Mouse (Mus musculus) testis, adult 2 months (tissue): ENCODE measurements at regions not wholly inside any gene's neighbourhood (a gene's known extent, or its start where the extent isn't known, plus 50 kb on each side); places are given as distances from the start of the nearest gene placed in this dataset.

Experiments
- H3K27ac ChIP-seq: fragments of 200-500 bp; 2 replicates; pipeline ENCODE4 v1.5.1; 2012; ENCODE audit warnings: low read depth, low read length; ENCODE audit not compliant: control insufficient read depth, insufficient read depth
- H3K27me3 ChIP-seq: fragments of 200-500 bp; 2 replicates; pipeline ENCODE4 v1.6.1; 2012; ENCODE audit warnings: mild to moderate bottlenecking, low read length, moderate library complexity; ENCODE audit not compliant: control insufficient read depth, insufficient read depth
- H3K36me3 ChIP-seq: fragments of 200-500 bp; 2 replicates; pipeline ENCODE4 v1.6.1; 2012; ENCODE audit warnings: mild to moderate bottlenecking, low read length; ENCODE audit not compliant: control insufficient read depth, insufficient read depth
- H3K4me1 ChIP-seq: fragments of 200-500 bp; 2 replicates; pipeline ENCODE4 v1.6.1; 2012; ENCODE audit warnings: low read length; ENCODE audit not compliant: control insufficient read depth, insufficient read depth
- H3K4me3 ChIP-seq: fragments of 200-500 bp; 2 replicates; pipeline ENCODE4 v1.5.1; 2012; ENCODE audit warnings: low read depth, mild to moderate bottlenecking, low read length, moderate library complexity, mixed read lengths; ENCODE audit not compliant: control insufficient read depth
- CTCF ChIP-seq: fragments of 200-500 bp; IDR thresholded peaks from 2 replicates; pipeline ENCODE4 v1.5.1; 2012; ENCODE audit warnings: low read depth, mild to moderate bottlenecking, inconsistent platforms, low read length, moderate library complexity; ENCODE audit not compliant: control insufficient read depth, insufficient read depth, insufficient replicate concordance
- POLR2A ChIP-seq: fragments of 200-500 bp; IDR thresholded peaks from 2 replicates; pipeline ENCODE4 v1.6.1; 2012; ENCODE audit warnings: low read depth, mild to moderate bottlenecking, inconsistent platforms, low read length, moderate library complexity; ENCODE audit not compliant: control insufficient read depth

- Histone ChIP-seq H3K4me1 (no peaks in the 10 kb centered on the region), H3K27ac (no peak overlapping the region), H3K27me3 (no peaks in the 10 kb centered on the region), H3K4me3 (no peak overlapping the region), H3K36me3 (no peaks in the 10 kb centered on the region)
- TF ChIP-seq CTCF = no peak
- no peak for TF ChIP-seq POLR2A
These were observed 54.2 kb upstream of the Cdc42bpa start for GRCm38 (mm10) chr1:179906115-179906514.

- Histone ChIP-seq H3K4me3 (no peak overlapping the region), H3K4me1 (no peaks in the 10 kb centered on the region), H3K27ac (no peak overlapping the region), H3K36me3 (no peaks in the 10 kb centered on the region), H3K27me3 (no peaks in the 10 kb centered on the region)
- TF ChIP-seq POLR2A (no peak), CTCF (no peak)
These were observed 67.6 kb upstream of the Cdc42bpa start for GRCm38 (mm10) chr1:179892711-179893110.

GRCm38 (mm10) chr1:179887921-179888320, 72.4 kb upstream of the Cdc42bpa start:
- no peak overlapping the region for H3K4me3 ChIP-seq
- H3K4me1 ChIP-seq = no peaks in the 10 kb centered on the region
- no peak overlapping the region for H3K27ac ChIP-seq
- H3K36me3 ChIP-seq = no peaks in the 10 kb centered on the region
- TF ChIP-seq POLR2A = no peak
- TF ChIP-seq CTCF = no peak
- no peaks in the 10 kb centered on the region for H3K27me3 ChIP-seq

- Histone ChIP-seq H3K4me3 (no peak overlapping the region), H3K4me1 (0 out of 2 replicates have a peak, but pooled peaks cover 2% of the 10 kb centered on the region), H3K27me3 (no peaks in the 10 kb centered on the region), H3K36me3 (no peaks in the 10 kb centered on the region), H3K27ac (no peak overlapping the region)
- TF ChIP-seq CTCF (no peak), POLR2A (no peak)
These were observed 77.7 kb upstream of the Ahctf1 start for GRCm38 (mm10) chr1:179881222-179881621.

- H3K27ac ChIP-seq = no peak overlapping the region
- H3K36me3 ChIP-seq = no peaks in the 10 kb centered on the region
- no peaks in the 10 kb centered on the region for H3K27me3 ChIP-seq
- H3K4me1 ChIP-seq = 0 out of 2 replicates have a peak, but pooled peaks cover 2% of the 10 kb centered on the region
- H3K4me3 ChIP-seq = no peak overlapping the region
- no peak for TF ChIP-seq CTCF
- TF ChIP-seq POLR2A = no peak
These were observed 74.4 kb upstream of the Ahctf1 start for GRCm38 (mm10) chr1:179877893-179878292.

GRCm38 (mm10) chr1:179873772-179874555, 70.5 kb upstream of the Ahctf1 start:
- TF ChIP-seq POLR2A (no peak), CTCF (no peak)
- no peaks in the 10 kb centered on the region for H3K36me3 ChIP-seq
- 0 out of 2 replicates have a peak, but pooled peaks cover 2% of the 10 kb centered on the region for H3K4me1 ChIP-seq
- no peaks in the 10 kb centered on the region for H3K27me3 ChIP-seq
- H3K27ac ChIP-seq = no peak overlapping the region
- H3K4me3 ChIP-seq = no peak overlapping the region

GRCm38 (mm10) chr1:179871961-179872360, 68.5 kb upstream of the Ahctf1 start:
- Histone ChIP-seq H3K27ac (no peak overlapping the region), H3K36me3 (no peaks in the 10 kb centered on the region), H3K27me3 (no peaks in the 10 kb centered on the region), H3K4me1 (0 out of 2 replicates have a peak, but pooled peaks cover 2% of the 10 kb centered on the region), H3K4me3 (no peak overlapping the region)
- TF ChIP-seq CTCF (no peak), POLR2A (no peak)
